Mouse (Mus musculus) ES-Bruce4 (cell line): ENCODE results near the gene Itk.

ENCODE experiments used
- CTCF ChIP-seq: IDR thresholded peaks from one replicate; pipeline ENCODE4 v1.8.1; 2011; ENCODE audit warnings: low read depth, low read length
- EP300 ChIP-seq: IDR thresholded peaks from 2 replicates; pipeline ENCODE4 v1.6.1; 2011; ENCODE audit warnings: low read depth, low read length; ENCODE audit not compliant: insufficient read depth
- POLR2A ChIP-seq: IDR thresholded peaks from one replicate; pipeline ENCODE4 v1.8.1; 2011; ENCODE audit warnings: low read length; ENCODE audit not compliant: insufficient read depth

GRCm38 (mm10) chr11:46278709-46279108, 110.6 kb downstream of the Itk start:
- no peak for TF ChIP-seq CTCF
- TF ChIP-seq POLR2A = no peak
- no peak for TF ChIP-seq EP300
